Mouse (Mus musculus) telencephalon, adult 2 months (tissue): ENCODE data around the gene Vmn2r82.
"Not testable (repeated sequence)": the region's sequence is repeated elsewhere in the genome, so short reads cannot be mapped to it uniquely, and the experiment has no call there.

Experiments used
- DNase-seq: peaks from one replicate; pipeline ENCODE4 v3.0.0-alpha.2; 2011; ENCODE audit warnings: low read depth, low spot score

Vmn2r82 gene

GRCm38 (mm10) chr10:79356220-79356619 is at the start of gene Vmn2r82:
Vmn2r82 (plus strand) TSS chr10:79356520.
- not testable (repeated sequence) for DNase-seq

- DNase-seq: not testable (repeated sequence)
Measured at GRCm38 (mm10) chr10:79322033-79322736, 34.1 kb upstream of the Vmn2r82 start.

- DNase-seq: no peak
Measured at GRCm38 (mm10) chr10:79322737-79323086, 33.6 kb upstream of the Vmn2r82 start.

GRCm38 (mm10) chr10:79399946-79400700 is 43.8 kb downstream of the Vmn2r82 start:
- DNase-seq: not testable (repeated sequence)

GRCm38 (mm10) chr10:79417142-79417771 is 60.9 kb downstream of the Vmn2r82 start:
- DNase-seq: no peak

GRCm38 (mm10) chr10:79417772-79418170 is 61.5 kb downstream of the Vmn2r82 start:
- not testable (repeated sequence) for DNase-seq

- DNase-seq: not testable (repeated sequence)
Measured at GRCm38 (mm10) chr10:79435141-79435820, 79.0 kb downstream of the Vmn2r82 start.
